Comparison of ENCODE assay signal across 16 mouse cellular contexts in genomic region chr8:70193238-70193637, GRCm38 (mm10). TPM values are rescaled to one million over a fixed set of nuclear protein-coding genes. Genes with fewer than 3 reads are reported as not detected.
DNase-seq lines count a peak whose midpoint lies in the region; ATAC-seq and TF ChIP-seq lines count a peak whose summit lies in the region.
"Had no signal": no experiment of that assay in that cellular context is flagged by ENCODE, and none has a peak within 500 bp of the region (broad histone marks: within the 10 kb centered on the region; RNA-seq: fewer than 3 reads in every experiment).

No protein-coding gene starts in this region.

- ATAC-seq in hindbrain, embryonic 12.5 days (ENCODE audit: low FRiP score): no peak
- ATAC-seq in hindbrain, embryonic 13.5 days (ENCODE audit: low FRiP score): no peak
- ATAC-seq in liver, embryonic 11.5 days (replicated peaks; ENCODE audit: low FRiP score): peak; percentile 37; the same call in 1 of the 2 replicates
- no peak for ATAC-seq in forebrain, embryonic 16.5 days
- no peak for ATAC-seq in midbrain, embryonic 13.5 days

- no peak overlapping the region for H3K4me3 ChIP-seq in hindbrain, embryonic 12.5 days
- no peak overlapping the region for H3K4me3 ChIP-seq in hindbrain, embryonic 13.5 days
- H3K4me3 ChIP-seq in liver, embryonic 11.5 days (ENCODE audit: low read depth, low read length): no peak overlapping the region
- no peak overlapping the region for H3K4me3 ChIP-seq in small intestine, adult 2 months (ENCODE audit: low read depth, low read length)
- no peak overlapping the region for H3K4me3 ChIP-seq in forebrain, embryonic 16.5 days (replicated peaks; ENCODE audit: low read length)
- no peak overlapping the region for H3K4me3 ChIP-seq in midbrain, embryonic 13.5 days (replicated peaks)
- H3K4me3 ChIP-seq: embryonic facial prominence, embryonic 12.5 days; hindbrain, embryonic 15.5 days; midbrain, embryonic 12.5 days had no signal

- no peak for TF ChIP-seq CTCF in small intestine, adult 2 months (IDR thresholded peaks at IDR 0.05; ENCODE audit: extremely low read depth, insufficient read length, insufficient replicate concordance, low read depth, low read length)

- H3K4me2 ChIP-seq in hindbrain, embryonic 12.5 days (replicated peaks): no peak overlapping the region
- no peak overlapping the region for H3K4me2 ChIP-seq in hindbrain, embryonic 13.5 days
- no peak overlapping the region for H3K4me2 ChIP-seq in liver, embryonic 11.5 days
- H3K4me2 ChIP-seq in forebrain, embryonic 16.5 days (ENCODE audit: low read length): no peak overlapping the region
- H3K4me2 ChIP-seq in midbrain, embryonic 13.5 days (replicated peaks): no peak overlapping the region
- H3K4me2 ChIP-seq: embryonic facial prominence, embryonic 12.5 days; hindbrain, embryonic 15.5 days; midbrain, embryonic 12.5 days had no signal

- H3K27me3 ChIP-seq in hindbrain, embryonic 12.5 days: no peaks in the 10 kb centered on the region; the same call in 1 of the 2 replicates
- no peaks in the 10 kb centered on the region for H3K27me3 ChIP-seq in hindbrain, embryonic 13.5 days
- H3K27me3 ChIP-seq in liver, embryonic 11.5 days (replicated peaks; ENCODE audit: control insufficient read depth, insufficient read depth, low read length): no peaks in the 10 kb centered on the region
- H3K27me3 ChIP-seq in small intestine, adult 2 months (ENCODE audit: control insufficient read depth, insufficient read depth, low read length): no peaks in the 10 kb centered on the region
- H3K27me3 ChIP-seq in forebrain, embryonic 16.5 days (replicated peaks; ENCODE audit: control insufficient read depth, insufficient read depth, low read length): no peaks in the 10 kb centered on the region
- no peaks in the 10 kb centered on the region for H3K27me3 ChIP-seq in midbrain, embryonic 13.5 days
- H3K27me3 ChIP-seq: embryonic facial prominence, embryonic 12.5 days; hindbrain, embryonic 15.5 days; midbrain, embryonic 12.5 days had no signal

- 56% methylated on average over 5 of the region's 5 CpGs for WGBS in hindbrain, embryonic 12.5 days
- WGBS in hindbrain, embryonic 13.5 days: 51% methylated on average over 5 of the region's 5 CpGs
- WGBS in liver, embryonic 11.5 days: 74% methylated on average over 5 of the region's 5 CpGs
- WGBS in small intestine, adult 2 months: 19% methylated on average over 5 of the region's 5 CpGs
- 76% methylated on average over 5 of the region's 5 CpGs for whole genome bisulfite sequencing in forebrain, embryonic 16.5 days
- 71% methylated on average over 5 of the region's 5 CpGs for WGBS in midbrain, embryonic 13.5 days

- no peaks in the 10 kb centered on the region for H3K36me3 ChIP-seq in hindbrain, embryonic 12.5 days
- H3K36me3 ChIP-seq in hindbrain, embryonic 13.5 days: peaks cover 13% of the 10 kb centered on the region
- H3K36me3 ChIP-seq in liver, embryonic 11.5 days (ENCODE audit: control insufficient read depth, insufficient read depth, low read length): no peaks in the 10 kb centered on the region
- H3K36me3 ChIP-seq in small intestine, adult 2 months (ENCODE audit: control insufficient read depth, insufficient read depth, low read length): no peaks in the 10 kb centered on the region
- no peaks in the 10 kb centered on the region for H3K36me3 ChIP-seq in forebrain, embryonic 16.5 days (ENCODE audit: control insufficient read depth, insufficient read depth)
- peaks cover 2% of the 10 kb centered on the region; the same call in 1 of the 2 replicates for H3K36me3 ChIP-seq in midbrain, embryonic 13.5 days
- H3K36me3 ChIP-seq: embryonic facial prominence, embryonic 12.5 days; midbrain, embryonic 12.5 days had no signal

- H3K9ac ChIP-seq in hindbrain, embryonic 12.5 days: peak overlapping the region; percentile 19; the same call in 1 of the 2 replicates
- H3K9ac ChIP-seq in hindbrain, embryonic 13.5 days: no peak overlapping the region
- H3K9ac ChIP-seq in liver, embryonic 11.5 days (ENCODE audit: low read depth, low read length): no peak overlapping the region
- no peak overlapping the region for H3K9ac ChIP-seq in forebrain, embryonic 16.5 days (replicated peaks; ENCODE audit: low read depth, low read length)
- H3K9ac ChIP-seq in midbrain, embryonic 13.5 days (replicated peaks): no peak overlapping the region
- H3K9ac ChIP-seq: embryonic facial prominence, embryonic 12.5 days; hindbrain, embryonic 15.5 days; midbrain, embryonic 12.5 days had no signal

- TF ChIP-seq POLR2A in small intestine, adult 2 months (IDR thresholded peaks at IDR 0.05; ENCODE audit: low read depth, low read length): no peak

- no peaks in the 10 kb centered on the region for H3K9me3 ChIP-seq in hindbrain, embryonic 12.5 days (replicated peaks)
- H3K9me3 ChIP-seq in hindbrain, embryonic 13.5 days: no peaks in the 10 kb centered on the region
- H3K9me3 ChIP-seq in liver, embryonic 11.5 days (ENCODE audit: control insufficient read depth, low read length): no peaks in the 10 kb centered on the region
- H3K9me3 ChIP-seq in forebrain, embryonic 16.5 days (ENCODE audit: control insufficient read depth, low read length): no peaks in the 10 kb centered on the region
- no peaks in the 10 kb centered on the region for H3K9me3 ChIP-seq in midbrain, embryonic 13.5 days
- H3K9me3 ChIP-seq: embryonic facial prominence, embryonic 12.5 days; hindbrain, embryonic 15.5 days; midbrain, embryonic 12.5 days had no signal

- DNase-seq in kidney, adult 8-10 months: peak; percentile 81 to 90
- no peak for DNase-seq in liver, embryonic 11.5 days (ENCODE audit: low spot score)
- DNase-seq: cerebellum, adult 11 months; layer of hippocampus, postnatal 36 days; lung, adult 2 months; lung, postnatal 4 days; right cerebral cortex, postnatal 4 days; thymus, postnatal 4 days had no signal

- no peak overlapping the region for H3K27ac ChIP-seq in hindbrain, embryonic 12.5 days
- H3K27ac ChIP-seq in hindbrain, embryonic 13.5 days: no peak overlapping the region
- peak overlapping the region; percentile 16; the same call in 1 of the 2 replicates for H3K27ac ChIP-seq in liver, embryonic 11.5 days (ENCODE audit: low read depth, low read length)
- H3K27ac ChIP-seq in small intestine, adult 2 months (ENCODE audit: insufficient read depth, low read depth, low read length): peak overlapping the region; percentile 79
- no peak overlapping the region for H3K27ac ChIP-seq in forebrain, embryonic 16.5 days (ENCODE audit: low read length)
- no peak overlapping the region for H3K27ac ChIP-seq in midbrain, embryonic 13.5 days
- H3K27ac ChIP-seq: embryonic facial prominence, embryonic 12.5 days; hindbrain, embryonic 15.5 days; midbrain, embryonic 12.5 days had no signal

- H3K4me1 ChIP-seq in hindbrain, embryonic 12.5 days: 0 out of 2 replicates have a peak, but pooled peaks cover 3% of the 10 kb centered on the region
- peaks cover 11% of the 10 kb centered on the region for H3K4me1 ChIP-seq in hindbrain, embryonic 13.5 days (replicated peaks)
- H3K4me1 ChIP-seq in liver, embryonic 11.5 days (replicated peaks; ENCODE audit: control insufficient read depth, insufficient read depth, low read length): 0 out of 2 replicates have a peak, but pooled peaks cover 8% of the 10 kb centered on the region
- H3K4me1 ChIP-seq in small intestine, adult 2 months (ENCODE audit: control insufficient read depth, insufficient read depth, insufficient read length, low read length): peaks cover 49% of the 10 kb centered on the region
- H3K4me1 ChIP-seq in forebrain, embryonic 16.5 days (replicated peaks; ENCODE audit: control insufficient read depth, insufficient read depth, low read length): no peaks in the 10 kb centered on the region
- no peaks in the 10 kb centered on the region; the same call in none of the 2 replicates for H3K4me1 ChIP-seq in midbrain, embryonic 13.5 days (replicated peaks)
- H3K4me1 ChIP-seq: embryonic facial prominence, embryonic 12.5 days; hindbrain, embryonic 15.5 days had no signal

RNA-seq across cellular contexts. Expression of gene Slc25a42, which starts 18.9 kb away (rescaled TPM):
- 4.3 and 5.3 TPM in 2 replicates for polyA plus RNA-seq in hindbrain, embryonic 12.5 days (2016; fragmentation: Nextera tagmentation; extraction: Ambion mirVana)
- 5.3 and 5.4 TPM in 2 replicates for polyA plus RNA-seq in hindbrain, embryonic 13.5 days (2015; fragmentation: Nextera tagmentation; extraction: Ambion mirVana)
- 7.1 and 7.9 TPM in 2 replicates for polyA plus RNA-seq in liver, embryonic 11.5 days (2014; fragmentation: Nextera tagmentation; extraction: Ambion mirVana)
- polyA plus RNA-seq in small intestine, adult 2 months (2012; rRNA removed): 16.7 and 23.2 TPM in 2 replicates
- 4.0 and 7.2 TPM in 2 replicates for polyA plus RNA-seq in forebrain, embryonic 16.5 days (2015; fragmentation: Nextera tagmentation; extraction: Ambion mirVana)
- polyA plus RNA-seq in midbrain, embryonic 13.5 days (2015; fragmentation: Nextera tagmentation; extraction: Ambion mirVana): 4.3 and 4.4 TPM in 2 replicates

RNA-seq across cellular contexts. Expression of gene Tmem161a, which starts 21.1 kb away (rescaled TPM):
- 43.9 and 47.9 TPM in 2 replicates for polyA plus RNA-seq in hindbrain, embryonic 12.5 days (2016; fragmentation: Nextera tagmentation; extraction: Ambion mirVana)
- 44.3 and 52.3 TPM in 2 replicates for polyA plus RNA-seq in hindbrain, embryonic 13.5 days (2015; fragmentation: Nextera tagmentation; extraction: Ambion mirVana)
- polyA plus RNA-seq in liver, embryonic 11.5 days (2014; fragmentation: Nextera tagmentation; extraction: Ambion mirVana): 53.1 and 53.4 TPM in 2 replicates
- polyA plus RNA-seq in small intestine, adult 2 months (2012; rRNA removed): 66.9 and 89.5 TPM in 2 replicates
- polyA plus RNA-seq in forebrain, embryonic 16.5 days (2015; fragmentation: Nextera tagmentation; extraction: Ambion mirVana): 58.4 and 67.7 TPM in 2 replicates
- polyA plus RNA-seq in midbrain, embryonic 13.5 days (2015; fragmentation: Nextera tagmentation; extraction: Ambion mirVana): 44.6 and 49.5 TPM in 2 replicates

RNA-seq across cellular contexts. Expression of gene Sugp2, which starts 40.8 kb away (rescaled TPM):
- polyA plus RNA-seq in hindbrain, embryonic 12.5 days (2016; fragmentation: Nextera tagmentation; extraction: Ambion mirVana): 72.0 and 75.8 TPM in 2 replicates
- 72.1 and 81.8 TPM in 2 replicates for polyA plus RNA-seq in hindbrain, embryonic 13.5 days (2015; fragmentation: Nextera tagmentation; extraction: Ambion mirVana)
- 33.0 and 40.8 TPM in 2 replicates for polyA plus RNA-seq in liver, embryonic 11.5 days (2014; fragmentation: Nextera tagmentation; extraction: Ambion mirVana)
- polyA plus RNA-seq in small intestine, adult 2 months (2012; rRNA removed): 8.5 and 23.4 TPM in 2 replicates
- 87.6 and 104 TPM in 2 replicates for polyA plus RNA-seq in forebrain, embryonic 16.5 days (2015; fragmentation: Nextera tagmentation; extraction: Ambion mirVana)
- 84.2 and 86.0 TPM in 2 replicates for polyA plus RNA-seq in midbrain, embryonic 13.5 days (2015; fragmentation: Nextera tagmentation; extraction: Ambion mirVana)

RNA-seq across cellular contexts. Expression of gene Armc6, which starts 41.0 kb away (rescaled TPM):
- 48.4 and 49.2 TPM in 2 replicates for polyA plus RNA-seq in hindbrain, embryonic 12.5 days (2016; fragmentation: Nextera tagmentation; extraction: Ambion mirVana)
- polyA plus RNA-seq in hindbrain, embryonic 13.5 days (2015; fragmentation: Nextera tagmentation; extraction: Ambion mirVana): 79.1 and 89.7 TPM in 2 replicates
- 34.8 and 35.0 TPM in 2 replicates for polyA plus RNA-seq in liver, embryonic 11.5 days (2014; fragmentation: Nextera tagmentation; extraction: Ambion mirVana)
- 11.6 and 17.9 TPM in 2 replicates for polyA plus RNA-seq in small intestine, adult 2 months (2012; rRNA removed)
- 101 and 109 TPM in 2 replicates for polyA plus RNA-seq in forebrain, embryonic 16.5 days (2015; fragmentation: Nextera tagmentation; extraction: Ambion mirVana)
- 74.2 and 77.6 TPM in 2 replicates for polyA plus RNA-seq in midbrain, embryonic 13.5 days (2015; fragmentation: Nextera tagmentation; extraction: Ambion mirVana)

RNA-seq across cellular contexts. Expression of gene Mef2b, which starts 53.7 kb away (rescaled TPM):
- polyA plus RNA-seq in hindbrain, embryonic 12.5 days (2016; fragmentation: Nextera tagmentation; extraction: Ambion mirVana): 0.32 and 0.70 TPM in 2 replicates
- 0.40 TPM in 2 replicates for polyA plus RNA-seq in hindbrain, embryonic 13.5 days (2015; fragmentation: Nextera tagmentation; extraction: Ambion mirVana)
- polyA plus RNA-seq in liver, embryonic 11.5 days (2014; fragmentation: Nextera tagmentation; extraction: Ambion mirVana): 0.45 and 0.51 TPM in 2 replicates
- polyA plus RNA-seq in small intestine, adult 2 months (2012; rRNA removed): 1.6 and 5.3 TPM in 2 replicates
- 0.34 and 0.81 TPM in 2 replicates for polyA plus RNA-seq in forebrain, embryonic 16.5 days (2015; fragmentation: Nextera tagmentation; extraction: Ambion mirVana)
- polyA plus RNA-seq in midbrain, embryonic 13.5 days (2015; fragmentation: Nextera tagmentation; extraction: Ambion mirVana): 0.26 and 0.59 TPM in 2 replicates

Comparison
In these comparisons a context has a peak if more than half of its experiments do, and no peak if none do; other contexts are left out.
1. H3K27ac ChIP-seq: peak in liver, embryonic 11.5 days (single experiment) and small intestine, adult 2 months (single experiment); none in hindbrain, embryonic 12.5 days (single experiment), hindbrain, embryonic 13.5 days (single experiment), forebrain, embryonic 16.5 days (single experiment) and midbrain, embryonic 13.5 days (single experiment).